In genomic region chr12:105548881-105549280, GRCm38 (mm10) we compare ENCODE assay signal across 23 mouse cellular contexts. TPM values are rescaled to one million over a fixed set of nuclear protein-coding genes. Genes with fewer than 3 reads are reported as not detected.
DNase-seq lines count a peak whose midpoint lies in the region; ATAC-seq lines count a peak whose summit lies in the region.
"Had no signal": no experiment of that assay in that cellular context is flagged by ENCODE, and none has a peak within 500 bp of the region (broad histone marks: within the 10 kb centered on the region; RNA-seq: fewer than 3 reads in every experiment).

No protein-coding gene starts in this region.

- no peak overlapping the region for H3K27ac ChIP-seq in kidney, embryonic 16.5 days (ENCODE audit: low read length)
- H3K27ac ChIP-seq in midbrain, embryonic 11.5 days (ENCODE audit: low read depth, low read length): no peak overlapping the region
- H3K27ac ChIP-seq in midbrain, embryonic 15.5 days: no peak overlapping the region
- H3K27ac ChIP-seq: embryonic facial prominence, embryonic 13.5 days; hindbrain, embryonic 13.5 days; macrophage; midbrain, embryonic 12.5 days; neural tube, embryonic 12.5 days had no signal

- no peaks in the 10 kb centered on the region for H3K27me3 ChIP-seq in kidney, embryonic 16.5 days (ENCODE audit: insufficient read depth, low read length)
- no peaks in the 10 kb centered on the region for H3K27me3 ChIP-seq in midbrain, embryonic 11.5 days (ENCODE audit: control insufficient read depth, insufficient read depth, low read length)
- no peaks in the 10 kb centered on the region for H3K27me3 ChIP-seq in midbrain, embryonic 15.5 days (replicated peaks)
- H3K27me3 ChIP-seq: embryonic facial prominence, embryonic 13.5 days; midbrain, embryonic 12.5 days had no signal

- peak; percentile 62 for DNase-seq in kidney, adult 11 months
- DNase-seq in midbrain, embryonic 11.5 days (ENCODE audit: low spot score, missing footprints): peak; percentile 60
- peak; percentile 76 for DNase-seq in adrenal gland, postnatal 25 days
- no peak for DNase-seq in right cerebral cortex, postnatal 10 days (ENCODE audit: low spot score in 2 of 2)
- no peak for DNase-seq in right cerebral cortex, adult 2 months (ENCODE audit: low spot score in 2 of 2)
- DNase-seq: B cell, adult 2 months; cerebellum, adult 11-12 months; cerebellum, postnatal 14 days; gastrocnemius, postnatal 36 days; left cerebral cortex, postnatal 4 days; liver; right cerebral cortex, postnatal 25 days; thymus, adult 2 months had no signal

- peaks cover 4% of the 10 kb centered on the region; the same call in 1 of the 2 replicates for H3K4me1 ChIP-seq in kidney, embryonic 16.5 days (ENCODE audit: insufficient read depth, low read length)
- H3K4me1 ChIP-seq in midbrain, embryonic 11.5 days (ENCODE audit: control insufficient read depth, insufficient read depth, low read length): peaks cover 3% of the 10 kb centered on the region; the same call in 1 of the 2 replicates
- H3K4me1 ChIP-seq in midbrain, embryonic 15.5 days: peaks cover 6% of the 10 kb centered on the region; the same call in 1 of the 2 replicates

- H3K4me2 ChIP-seq in kidney, embryonic 16.5 days (replicated peaks; ENCODE audit: low read depth, low read length): no peak overlapping the region
- H3K4me2 ChIP-seq in midbrain, embryonic 11.5 days: no peak overlapping the region
- no peak overlapping the region for H3K4me2 ChIP-seq in midbrain, embryonic 15.5 days
- H3K4me2 ChIP-seq: embryonic facial prominence, embryonic 13.5 days; hindbrain, embryonic 13.5 days; midbrain, embryonic 12.5 days; neural tube, embryonic 12.5 days had no signal

- ATAC-seq in kidney, embryonic 16.5 days (ENCODE audit: low FRiP score, low TSS enrichment): no peak
- no peak for ATAC-seq in midbrain, embryonic 11.5 days (ENCODE audit: low FRiP score)
- ATAC-seq in midbrain, embryonic 15.5 days (replicated peaks): no peak
- ATAC-seq: forebrain, embryonic 16.5 days had no signal

- H3K9ac ChIP-seq in kidney, embryonic 16.5 days (replicated peaks; ENCODE audit: low read length): no peak overlapping the region
- H3K9ac ChIP-seq in midbrain, embryonic 11.5 days (ENCODE audit: low read length): no peak overlapping the region
- H3K9ac ChIP-seq in midbrain, embryonic 15.5 days: no peak overlapping the region
- H3K9ac ChIP-seq: embryonic facial prominence, embryonic 13.5 days; hindbrain, embryonic 13.5 days; midbrain, embryonic 12.5 days; neural tube, embryonic 12.5 days had no signal

- H3K9me3 ChIP-seq in kidney, embryonic 16.5 days (ENCODE audit: low read length): no peaks in the 10 kb centered on the region
- no peaks in the 10 kb centered on the region for H3K9me3 ChIP-seq in midbrain, embryonic 11.5 days (ENCODE audit: control insufficient read depth, low read length)
- no peaks in the 10 kb centered on the region for H3K9me3 ChIP-seq in midbrain, embryonic 15.5 days
- H3K9me3 ChIP-seq: embryonic facial prominence, embryonic 13.5 days; hindbrain, embryonic 13.5 days; midbrain, embryonic 12.5 days; neural tube, embryonic 12.5 days had no signal

- H3K4me3 ChIP-seq in kidney, embryonic 16.5 days (ENCODE audit: low read length): no peak overlapping the region
- no peak overlapping the region for H3K4me3 ChIP-seq in midbrain, embryonic 11.5 days (ENCODE audit: low read depth, low read length)
- H3K4me3 ChIP-seq in midbrain, embryonic 15.5 days: no peak overlapping the region
- H3K4me3 ChIP-seq: embryonic facial prominence, embryonic 13.5 days; hindbrain, embryonic 13.5 days; midbrain, embryonic 12.5 days; neural tube, embryonic 12.5 days had no signal

- 81% methylated on average over 6 of the region's 6 CpGs for WGBS in kidney, embryonic 16.5 days
- 88% methylated on average over 6 of the region's 6 CpGs for WGBS in midbrain, embryonic 11.5 days
- WGBS in midbrain, embryonic 15.5 days: 93% methylated on average over 6 of the region's 6 CpGs

- H3K36me3 ChIP-seq in kidney, embryonic 16.5 days (ENCODE audit: insufficient read depth, low read length): no peaks in the 10 kb centered on the region
- no peaks in the 10 kb centered on the region for H3K36me3 ChIP-seq in midbrain, embryonic 11.5 days (ENCODE audit: control insufficient read depth, insufficient read depth, low read length)
- H3K36me3 ChIP-seq in midbrain, embryonic 15.5 days (replicated peaks): no peaks in the 10 kb centered on the region
- H3K36me3 ChIP-seq: embryonic facial prominence, embryonic 13.5 days; hindbrain, embryonic 13.5 days; midbrain, embryonic 12.5 days; neural tube, embryonic 12.5 days had no signal

RNA-seq across cellular contexts. Expression of gene Bdkrb2, which starts 14.1 kb away (rescaled TPM):
- 1.7 and 1.9 TPM in 2 replicates for polyA plus RNA-seq in kidney, embryonic 16.5 days (2015; fragmentation: Nextera tagmentation; extraction: Ambion mirVana)
- 0.10 and 0.12 TPM in 2 replicates for polyA plus RNA-seq in midbrain, embryonic 11.5 days (2014; fragmentation: Nextera tagmentation; extraction: Ambion mirVana)
- 1.9 TPM in 2 replicates for polyA plus RNA-seq in midbrain, embryonic 15.5 days (2015; fragmentation: Nextera tagmentation; extraction: Ambion mirVana)
- total RNA-seq in adrenal gland, postnatal 25 days (2021): 9.5 and 10.8 TPM in 2 replicates
- polyA plus RNA-seq: macrophage had no signal

RNA-seq across cellular contexts. Expression of gene Bdkrb1, which starts 54.0 kb away (rescaled TPM):
- polyA plus RNA-seq in kidney, embryonic 16.5 days (2015; fragmentation: Nextera tagmentation; extraction: Ambion mirVana): not detected in 2 replicates
- polyA plus RNA-seq in midbrain, embryonic 11.5 days (2014; fragmentation: Nextera tagmentation; extraction: Ambion mirVana): 0.12 TPM in 1 of 2 replicates, not detected in the other
- 0.19 TPM in 1 of 2 replicates, not detected in the other for polyA plus RNA-seq in midbrain, embryonic 15.5 days (2015; fragmentation: Nextera tagmentation; extraction: Ambion mirVana)
- not detected in 2 replicates for total RNA-seq in adrenal gland, postnatal 25 days (2021)
- total RNA-seq: left cerebral cortex, postnatal 4 days had no signal
- polyA plus RNA-seq: embryonic facial prominence, embryonic 13.5 days; forebrain, embryonic 16.5 days; heart, postnatal 0 days; intestine, embryonic 14.5 days; macrophage; midbrain, embryonic 12.5 days; neural tube, embryonic 12.5 days had no signal

Comparison
In these comparisons a context has a peak if more than half of its experiments do, and no peak if none do; other contexts are left out.
1. DNase-seq: peak in kidney, adult 11 months (single experiment), midbrain, embryonic 11.5 days (single experiment) and adrenal gland, postnatal 25 days (single experiment); none in right cerebral cortex, postnatal 10 days (0 of 2) and right cerebral cortex, adult 2 months (0 of 2).